Mouse (Mus musculus): Measurements from ENCODE around the gene Grb2.
A peak's percentile ranks its signal among the peaks of the same experiment; 100 is the strongest.

The Grb2 gene

DNA sequence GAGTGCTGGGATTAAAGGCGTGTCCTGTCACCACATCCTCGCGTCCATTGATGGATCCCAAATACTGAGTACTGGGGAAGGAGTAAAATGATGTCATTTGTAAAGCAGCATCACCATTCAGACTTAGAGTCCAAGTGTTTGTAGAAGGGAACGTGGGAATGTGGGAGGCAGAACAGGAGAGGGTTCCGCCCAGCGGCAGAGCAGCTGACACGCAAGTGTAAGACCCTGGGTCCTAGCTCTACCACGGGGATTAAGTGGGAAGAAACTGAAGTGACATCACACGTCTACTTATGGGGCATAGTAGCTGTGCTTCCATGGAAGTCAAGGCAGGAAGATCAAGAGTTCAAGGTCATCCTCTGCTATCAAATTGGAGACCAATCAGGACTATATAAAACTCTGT, 2.7 kb upstream of the Grb2 start:
- DNase-seq, result no peak

DNA sequence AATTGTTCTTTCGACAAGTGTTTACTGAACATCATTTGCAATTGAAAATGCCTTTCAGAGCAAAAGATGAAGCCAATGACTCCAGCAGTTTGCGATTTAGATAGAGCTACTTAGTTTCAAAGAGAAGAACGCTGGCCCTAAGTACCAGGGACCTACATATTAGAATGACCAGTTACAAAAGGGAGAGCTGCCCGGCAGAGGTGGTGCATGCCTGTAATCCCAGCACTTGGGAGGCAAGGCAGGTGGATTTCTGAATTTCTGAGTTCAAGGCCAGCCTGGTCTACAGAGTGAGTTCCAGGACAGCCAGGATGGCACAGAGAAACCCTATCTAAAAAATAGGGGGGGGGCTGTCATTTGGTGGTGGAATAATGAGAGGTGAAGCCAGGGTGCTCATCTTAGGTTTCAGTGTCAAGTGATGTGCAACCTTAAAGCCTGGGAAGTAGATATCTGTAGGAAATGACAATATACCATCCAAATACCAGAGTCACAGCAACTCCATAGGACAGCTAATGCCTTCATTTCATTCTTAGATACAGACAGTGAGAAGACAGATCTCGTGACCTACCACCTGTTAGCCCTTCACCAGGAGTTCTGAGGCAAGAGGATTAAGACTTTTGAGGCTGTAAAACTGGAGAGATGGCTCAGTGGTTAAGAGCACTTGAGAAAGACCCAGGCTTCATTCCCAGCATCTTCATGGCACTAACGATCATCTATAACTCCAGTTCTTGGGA, 1.6 kb upstream of the Grb2 start:
- DNase-seq, result no peak

DNA sequence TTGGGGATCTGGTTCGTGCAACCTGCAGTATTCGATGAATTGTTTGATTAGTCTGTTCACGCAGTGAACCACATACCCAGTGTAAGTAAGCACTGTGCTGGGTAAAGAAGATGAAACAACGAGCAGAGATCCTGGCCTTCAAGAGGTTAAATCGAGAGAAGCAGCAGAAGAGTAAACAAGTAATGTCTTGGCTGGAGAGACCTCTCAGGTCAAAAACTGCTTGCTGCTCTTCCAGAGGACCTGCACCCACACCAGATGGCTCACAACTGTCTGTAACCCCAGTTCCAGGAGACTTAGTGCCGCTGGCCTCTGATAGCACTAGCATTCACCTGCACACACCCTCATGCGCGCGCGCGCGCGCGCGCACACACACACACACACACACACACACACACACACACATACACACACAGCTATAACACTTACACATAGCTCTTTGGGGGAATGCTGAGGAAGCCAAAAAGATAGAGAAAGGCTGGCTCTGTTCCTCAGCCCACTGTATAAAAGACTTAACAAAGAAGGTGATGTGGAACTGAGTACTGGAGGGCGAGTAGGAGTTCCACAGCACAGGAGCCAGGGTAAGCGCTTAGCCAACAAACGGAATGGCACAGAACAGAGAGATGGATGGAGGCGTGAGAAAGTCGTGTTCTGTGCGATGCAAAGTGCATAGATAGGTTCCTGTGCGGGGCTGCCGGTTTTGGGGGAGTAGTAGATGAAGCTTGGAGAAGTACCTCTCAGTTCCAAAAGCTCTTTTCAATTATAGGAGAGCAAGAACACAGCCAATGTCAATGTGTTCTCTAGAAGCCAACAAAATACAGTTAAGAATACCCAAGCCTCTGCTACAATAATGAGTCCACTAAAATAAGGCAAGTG, 795 bp upstream of the Grb2 start:
- DNase-seq, result peak; percentile 75

DNA sequence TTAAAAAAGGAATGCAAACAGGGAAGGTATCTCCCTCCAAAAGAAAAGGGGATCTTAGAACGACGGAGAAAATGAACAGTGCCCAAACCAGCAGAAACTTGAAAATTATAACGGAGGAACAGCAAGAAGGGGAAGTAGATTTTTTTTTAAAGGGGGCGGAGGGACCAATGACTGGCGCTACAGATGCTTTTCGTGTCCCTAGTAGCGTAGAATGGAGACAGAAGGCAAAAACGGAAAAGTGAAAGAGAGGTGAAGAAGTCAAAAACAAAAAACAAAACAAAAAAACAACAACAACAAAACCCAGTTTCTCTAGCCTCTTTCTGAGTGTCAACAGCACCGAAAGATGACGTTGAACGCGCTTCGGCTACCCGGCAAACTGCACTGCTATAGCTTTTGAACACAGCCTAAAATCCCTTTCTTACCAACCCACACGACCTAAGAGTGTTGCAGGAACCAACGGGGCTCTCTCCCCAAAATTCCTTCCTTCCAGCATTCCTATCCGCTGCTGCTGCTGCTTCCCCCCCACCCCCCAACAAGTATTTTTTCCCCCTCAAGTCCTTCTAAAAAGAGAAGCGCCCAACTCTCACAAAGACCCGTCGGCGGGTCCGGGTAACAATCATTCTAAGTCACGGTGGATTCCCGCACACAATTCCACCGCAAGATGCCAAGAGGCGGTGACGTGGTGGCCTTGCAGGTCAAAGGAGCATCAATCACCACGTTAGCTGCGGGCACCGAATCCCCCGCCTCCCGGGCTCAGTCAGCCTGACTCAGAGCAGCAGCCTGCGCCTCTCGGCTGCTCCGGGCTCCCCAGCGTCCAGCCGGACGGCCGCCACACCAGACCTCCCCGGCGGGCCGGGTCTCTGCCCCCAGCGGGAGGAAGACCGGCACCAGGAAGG, 836 bp downstream of the Grb2 start:
- DNase-seq, result peak; percentile 56

DNA sequence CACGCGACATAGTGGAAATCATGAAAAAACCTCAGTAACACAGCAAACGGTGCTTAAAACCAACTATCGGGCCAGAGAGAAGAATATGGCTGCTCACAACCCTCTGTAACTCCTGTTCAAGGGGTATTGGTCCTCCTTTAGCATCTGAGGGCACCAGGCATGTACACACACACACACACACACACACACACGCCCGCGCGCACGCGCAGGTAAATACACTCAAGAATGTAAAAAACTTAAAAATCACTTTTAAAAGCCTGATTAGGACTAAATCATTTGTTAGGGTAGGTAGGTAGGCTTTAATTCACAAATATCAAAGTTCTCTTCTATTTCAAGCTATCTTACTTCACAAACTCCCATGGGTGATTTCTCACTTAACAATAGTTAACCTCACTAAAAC, 1.8 kb downstream of the Grb2 start:
- DNase-seq, result no peak

DNA sequence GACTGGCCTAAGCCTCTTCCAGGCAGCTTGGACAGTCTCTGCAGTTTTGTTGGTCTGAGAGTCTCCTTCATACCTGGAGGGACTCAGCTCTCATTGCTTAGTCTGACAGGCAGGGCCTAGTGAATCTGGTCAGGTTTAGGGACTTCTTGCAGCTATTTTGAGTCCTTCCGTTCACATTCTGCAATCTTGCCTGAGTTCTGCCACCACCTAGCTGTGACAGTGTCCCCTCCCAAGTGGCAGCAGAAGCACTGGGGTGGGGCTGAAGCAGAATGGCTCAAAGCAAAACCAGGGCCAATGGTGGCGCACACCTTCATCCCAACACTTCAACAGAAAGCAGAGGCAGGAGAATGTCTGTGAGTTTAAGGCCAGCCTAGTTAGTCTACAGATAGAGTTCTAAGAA, 2.8 kb downstream of the Grb2 start:
- DNase-seq, result peak; percentile 16

DNA sequence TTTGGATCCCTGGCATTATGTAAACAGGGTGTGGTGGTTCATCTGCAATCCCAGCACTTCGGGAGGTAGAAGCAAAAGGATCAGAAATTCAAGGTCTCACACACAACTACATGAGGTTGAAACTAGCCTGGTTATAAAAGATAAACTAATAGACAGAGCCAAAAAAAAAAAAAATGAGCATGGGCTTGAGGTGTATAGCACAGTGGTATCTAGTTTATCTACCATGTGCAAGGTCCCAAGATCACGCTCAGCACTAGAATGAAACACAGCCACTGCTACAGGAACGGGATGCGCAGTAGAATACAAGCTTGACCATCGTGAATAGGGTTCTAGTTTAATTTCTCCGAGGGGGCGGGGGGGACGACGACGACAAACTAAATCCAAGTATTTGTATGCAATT, 3.7 kb downstream of the Grb2 start:
- DNase-seq, result no peak

DNA sequence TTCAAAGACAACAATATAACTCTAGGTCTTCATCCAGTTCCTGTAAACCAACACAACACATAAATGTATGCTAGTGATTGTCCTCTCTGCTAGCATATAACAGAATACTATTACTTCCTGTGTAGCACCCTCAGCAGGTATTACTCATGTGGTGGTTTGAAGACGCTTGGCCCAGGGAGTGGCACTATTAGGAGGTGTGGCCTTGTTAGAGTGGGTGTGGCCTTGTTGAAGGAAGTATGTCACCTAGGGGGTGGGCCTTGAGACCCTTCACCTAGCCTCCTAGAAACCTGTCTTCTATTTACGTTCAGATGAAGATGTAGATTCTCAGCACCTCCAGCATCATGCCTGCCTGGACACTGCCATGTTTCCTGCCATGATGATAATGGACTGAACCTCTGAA, 4.9 kb downstream of the Grb2 start:
- DNase-seq, result no peak

DNA sequence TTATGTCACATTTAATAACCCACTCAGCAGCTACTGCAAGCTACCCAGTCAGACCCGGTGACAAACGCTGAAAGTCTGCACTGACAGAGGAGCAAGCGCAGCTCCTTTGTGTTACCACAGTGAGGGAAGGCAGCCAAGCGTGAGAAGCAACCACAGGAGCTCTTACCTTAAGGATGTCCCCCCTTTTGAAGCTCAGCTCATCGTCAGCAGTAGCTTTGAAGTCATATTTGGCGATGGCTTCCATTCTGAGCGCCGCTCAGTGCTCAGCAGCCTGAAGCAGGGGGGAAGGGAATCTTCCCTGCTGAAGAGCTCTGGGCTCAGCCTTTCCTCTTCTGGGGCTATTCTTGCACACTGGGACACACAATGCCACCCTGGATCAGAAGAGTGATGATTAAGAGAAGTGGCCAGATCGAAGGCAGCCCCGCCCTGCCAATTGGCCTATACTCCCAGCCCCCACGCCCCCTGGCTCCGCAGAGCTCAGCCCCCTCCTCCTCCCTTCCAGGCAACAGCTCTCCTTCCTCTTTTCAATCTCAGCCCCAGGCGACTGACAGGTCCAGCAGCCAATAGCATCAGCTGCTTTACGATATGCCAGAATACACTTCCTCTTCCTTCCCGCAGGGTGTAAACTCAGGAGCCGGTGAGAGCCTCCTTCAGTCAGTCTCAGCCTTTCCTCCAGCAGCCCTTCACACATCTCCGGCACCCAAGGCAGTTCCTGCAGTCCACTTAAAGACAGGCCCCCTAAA, 9.2 kb downstream of the Grb2 start:
- peak; percentile 69 for DNase-seq

DNA sequence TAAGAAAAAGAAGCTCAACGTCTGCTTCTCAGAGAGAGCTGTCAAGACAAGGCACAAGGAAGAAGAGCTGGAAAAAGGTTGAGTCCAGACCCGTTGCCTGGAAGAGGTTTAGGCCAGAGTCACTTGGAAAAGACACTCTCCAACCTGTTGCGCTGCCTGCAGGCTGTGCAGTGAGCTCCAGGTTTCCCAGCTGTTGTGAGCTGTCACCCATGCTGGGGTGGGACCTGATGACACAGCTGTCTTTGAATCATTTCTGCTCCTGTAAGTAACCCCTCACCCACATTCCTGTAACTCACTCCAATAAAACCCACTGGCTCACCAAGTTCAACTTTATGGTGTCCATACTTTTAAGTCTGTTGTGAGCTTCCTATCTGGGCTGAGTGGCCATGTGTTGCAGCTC, 10.7 kb downstream of the Grb2 start:
- DNase-seq, result no peak

DNA sequence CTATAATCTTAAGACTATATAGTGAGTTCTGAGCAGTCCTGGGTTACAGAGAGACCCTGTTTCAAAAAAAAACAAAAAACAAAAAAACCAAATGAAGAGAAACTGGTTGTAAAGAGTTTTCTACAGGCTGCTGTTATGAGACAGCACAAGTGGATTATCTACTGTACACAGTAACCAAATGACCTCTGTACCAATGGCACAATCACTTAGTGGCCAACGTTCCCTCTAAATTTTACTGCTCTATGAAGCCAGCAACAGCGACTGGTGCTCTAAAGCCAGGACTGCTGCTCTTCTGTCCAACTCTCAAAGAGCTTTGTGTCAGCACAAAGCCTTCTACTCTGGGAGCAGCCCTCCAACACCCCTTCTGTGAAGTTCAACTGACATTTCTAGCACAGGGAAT, 11.3 kb downstream of the Grb2 start:
- DNase-seq, result no peak

DNA sequence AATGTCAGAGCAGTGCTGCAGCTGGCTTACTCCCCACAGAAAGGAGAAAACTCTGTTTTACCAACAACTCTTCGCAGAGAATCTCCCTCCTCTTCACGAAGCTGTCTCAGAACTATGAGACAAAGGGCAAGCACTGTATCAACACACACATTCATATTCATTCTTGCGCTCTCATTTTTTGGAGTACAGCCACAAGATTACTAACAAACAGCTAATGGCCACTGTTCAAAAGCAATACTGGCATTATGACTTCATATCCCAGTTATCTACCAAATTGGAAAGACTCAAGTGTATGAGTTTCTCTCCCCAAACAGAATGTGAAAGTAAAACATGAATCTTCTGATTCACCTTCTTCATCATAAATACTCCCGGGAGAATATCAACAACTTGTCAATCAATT, 11.9 kb downstream of the Grb2 start:
- DNase-seq, result no peak

DNA sequence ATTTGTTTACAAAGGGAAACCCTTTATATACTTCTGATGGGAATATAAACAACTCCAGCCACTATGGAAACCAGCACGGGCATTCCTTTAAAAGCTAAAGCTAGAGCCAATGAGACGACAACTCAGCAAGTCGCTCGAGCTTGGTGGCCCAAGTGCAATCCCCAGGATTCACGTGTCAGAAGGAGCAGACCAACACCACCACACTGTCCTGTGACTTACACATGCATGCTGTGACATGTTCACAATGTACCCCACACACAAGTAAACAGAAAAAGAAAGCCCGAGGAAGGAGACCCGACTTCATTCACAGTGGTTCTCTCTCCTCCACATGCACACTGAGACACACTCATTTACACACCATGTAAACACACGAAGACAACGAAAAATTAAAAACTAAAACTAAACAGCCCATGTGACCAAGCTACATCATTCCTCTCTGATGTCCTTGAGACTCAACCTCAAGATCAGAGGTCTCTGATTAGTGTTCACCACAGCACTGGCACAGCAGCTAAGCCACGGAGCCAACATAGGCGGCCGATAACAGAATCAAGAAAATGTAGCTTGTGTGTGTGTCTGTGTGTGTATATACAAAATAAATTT, 14.3 kb downstream of the Grb2 start:
- DNase-seq, result no peak

DNA sequence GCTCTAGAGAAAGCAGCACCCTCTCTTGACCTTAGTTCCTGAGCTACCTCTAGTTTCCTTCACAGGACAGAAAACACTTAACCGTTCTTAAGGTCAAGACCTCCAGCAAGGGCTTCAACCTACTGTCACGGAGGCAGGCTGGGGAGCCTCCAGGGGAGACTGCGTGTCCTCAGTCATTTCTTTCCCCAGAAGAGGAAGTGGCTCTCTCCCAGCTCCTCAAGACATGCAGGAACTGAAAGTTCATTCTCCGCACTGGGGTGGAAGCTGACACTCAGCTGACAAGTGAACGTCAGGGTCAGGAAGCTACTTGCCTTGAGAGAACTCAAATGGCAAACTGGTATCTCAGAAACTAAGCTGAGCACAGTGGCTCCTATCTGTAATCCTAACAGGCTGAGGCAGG, 15.6 kb downstream of the Grb2 start:
- DNase-seq, result peak; percentile 24

DNA sequence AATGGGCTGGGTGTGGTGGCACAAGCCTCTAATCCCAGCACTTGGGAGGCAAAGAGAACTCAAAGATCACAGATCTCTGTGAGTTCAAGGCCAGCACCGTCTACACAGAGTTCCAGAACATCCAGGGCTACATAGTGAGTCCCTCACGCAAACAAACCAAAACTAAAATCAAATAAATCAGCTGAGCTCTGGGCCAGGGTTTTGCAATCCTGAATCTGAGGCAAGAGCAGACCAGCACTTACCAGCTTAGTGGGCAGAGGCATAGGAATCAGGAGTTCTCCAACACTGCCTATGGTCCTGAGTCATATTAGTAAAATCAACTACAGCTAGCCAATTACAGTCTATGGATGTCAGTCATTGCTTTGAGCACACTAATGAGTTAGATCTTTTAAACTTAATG, 16.4 kb downstream of the Grb2 start:
- DNase-seq, result no peak

DNA sequence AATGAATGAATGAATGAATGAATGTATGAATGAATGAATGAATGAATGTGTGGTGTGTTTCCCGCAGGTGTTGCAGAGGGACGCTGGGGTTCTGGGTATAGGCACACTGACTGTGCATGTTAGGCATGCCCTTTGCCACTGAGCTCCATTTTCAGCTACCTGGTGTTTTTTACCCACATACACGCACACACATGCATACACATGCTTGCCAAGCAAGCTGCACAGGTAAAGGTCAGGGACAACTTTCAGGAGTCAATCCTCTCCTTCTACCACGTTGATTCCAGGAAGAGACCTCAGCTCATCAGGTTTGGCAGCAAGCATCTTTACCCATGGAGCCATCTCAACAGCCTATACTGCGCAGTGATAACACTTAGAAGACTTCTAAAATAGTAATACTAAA, 16.9 kb downstream of the Grb2 start:
- no peak for DNase-seq

DNA sequence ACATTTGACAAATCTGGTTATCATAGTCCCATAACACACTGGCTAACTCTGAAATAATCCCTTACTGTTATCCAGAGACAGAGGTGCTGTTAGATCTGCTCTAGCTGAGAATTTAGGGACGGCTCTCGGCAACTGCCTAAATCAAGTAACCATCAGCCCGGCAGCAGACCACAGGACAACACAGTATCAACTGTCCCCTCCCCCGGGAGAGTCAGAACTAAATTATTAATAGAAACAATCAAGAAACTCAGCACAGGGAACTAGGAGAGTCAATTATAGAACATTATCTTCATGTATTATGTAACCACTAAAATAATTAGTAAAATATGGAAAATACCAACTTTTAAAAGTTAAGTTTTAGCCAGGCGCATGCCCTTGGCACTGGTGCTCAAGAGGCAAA, 17.4 kb downstream of the Grb2 start:
- DNase-seq, result no peak

DNA sequence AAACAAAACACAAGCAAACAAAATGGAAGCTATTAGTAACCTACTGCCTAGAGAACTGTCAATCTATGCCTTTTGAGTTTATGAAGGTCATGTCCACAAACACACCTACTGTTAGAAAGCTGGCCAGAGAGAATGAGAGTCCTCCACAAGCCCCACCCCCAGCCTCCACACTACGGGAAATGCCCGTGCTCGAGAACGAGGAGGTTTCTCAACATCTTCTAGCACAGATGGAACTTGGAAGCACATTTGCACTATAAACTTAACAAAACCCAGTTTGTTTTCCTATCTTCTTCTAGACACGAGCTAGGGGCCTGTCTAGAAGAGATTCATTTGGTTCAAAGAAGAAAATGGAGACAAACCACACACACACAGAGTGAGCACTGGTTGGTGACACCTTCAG, 18.0 kb downstream of the Grb2 start:
- no peak for DNase-seq

DNA sequence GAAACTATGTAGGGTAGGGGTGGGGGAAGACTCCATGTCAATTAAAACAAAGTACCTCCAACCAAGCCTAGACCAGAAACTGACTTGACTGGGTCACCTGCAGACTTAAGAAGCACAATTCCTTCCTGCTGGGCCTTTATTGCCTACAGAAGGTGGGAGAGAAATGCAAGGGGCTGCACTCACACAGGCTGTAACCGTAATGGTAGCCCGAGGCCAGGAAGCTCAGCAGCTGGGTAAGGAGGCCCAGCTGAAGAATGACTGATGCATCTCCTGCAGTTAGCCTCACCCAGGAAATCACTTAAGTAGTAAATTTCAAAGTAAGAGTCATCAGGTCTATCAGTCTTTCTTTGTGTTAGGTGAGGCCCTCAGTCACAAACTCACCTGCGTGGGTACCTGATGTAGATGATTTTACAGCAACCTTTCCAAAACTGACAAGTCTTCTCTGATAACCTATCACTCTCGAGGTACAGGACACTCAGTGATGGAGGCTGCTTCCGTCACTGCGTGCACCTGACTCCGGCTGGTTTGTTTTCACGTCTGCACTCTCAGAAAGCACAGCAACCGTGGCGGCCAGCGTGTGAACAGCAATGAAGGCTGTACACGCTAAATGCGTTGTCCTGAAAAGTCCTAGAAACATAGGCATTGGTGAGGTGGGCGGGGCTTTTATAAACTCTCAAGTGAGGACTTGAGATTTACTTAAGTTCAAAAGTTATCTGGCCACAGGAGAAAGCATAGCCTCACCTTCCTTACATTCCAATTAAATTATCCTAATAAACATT, 19.1 kb downstream of the Grb2 start:
- no peak for DNase-seq

DNA sequence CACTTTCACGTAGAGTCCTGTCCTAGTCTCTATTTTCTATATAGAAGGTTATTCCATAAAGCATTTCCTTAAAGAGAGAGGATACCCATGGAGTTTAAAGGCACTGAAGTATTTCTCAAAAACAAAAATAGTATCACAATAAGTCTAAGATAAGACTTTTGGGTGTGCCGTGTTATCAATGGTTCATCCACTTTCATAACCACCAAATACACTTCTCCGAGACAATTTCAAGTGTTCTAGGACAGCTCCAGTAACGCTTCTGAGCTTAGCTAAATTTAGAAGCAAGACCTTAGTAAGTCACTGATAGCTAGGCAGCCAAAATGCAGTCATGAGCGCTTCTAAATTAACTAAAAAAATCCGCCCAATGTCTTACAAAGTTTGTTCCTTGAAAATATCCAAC, 22.0 kb downstream of the Grb2 start:
- no peak for DNase-seq

DNA sequence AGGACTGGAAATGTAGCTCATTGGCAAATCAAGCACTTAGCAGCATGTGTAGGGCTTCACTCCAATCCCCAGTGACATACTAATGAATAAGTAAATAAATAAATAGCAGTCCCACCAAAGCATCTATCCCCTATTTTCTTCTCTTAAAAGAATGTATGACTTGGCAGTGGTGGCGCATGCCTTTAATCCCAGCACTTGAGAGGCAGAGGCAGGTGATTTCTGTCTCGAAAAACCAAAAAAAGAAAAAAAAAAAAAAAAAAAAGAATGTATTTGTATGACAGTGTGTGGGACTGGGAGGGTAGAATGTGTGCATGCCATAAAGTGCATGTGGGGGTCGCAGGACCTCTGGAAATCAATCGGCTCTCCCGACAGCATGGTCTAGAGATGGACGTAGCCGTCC, 22.4 kb downstream of the Grb2 start:
- no peak for DNase-seq

All from liver (tissue).